Mouse (Mus musculus) liver (tissue): Measurements from ENCODE around the gene Syndig1.
A peak's percentile ranks its signal among the peaks of the same experiment; 100 is the strongest.

Source experiments
- DNase-seq: peaks from one replicate; pipeline ENCODE4 v3.0.0-alpha.2; 2020; ENCODE audit warnings: mixed read lengths

Syndig1 gene

DNA sequence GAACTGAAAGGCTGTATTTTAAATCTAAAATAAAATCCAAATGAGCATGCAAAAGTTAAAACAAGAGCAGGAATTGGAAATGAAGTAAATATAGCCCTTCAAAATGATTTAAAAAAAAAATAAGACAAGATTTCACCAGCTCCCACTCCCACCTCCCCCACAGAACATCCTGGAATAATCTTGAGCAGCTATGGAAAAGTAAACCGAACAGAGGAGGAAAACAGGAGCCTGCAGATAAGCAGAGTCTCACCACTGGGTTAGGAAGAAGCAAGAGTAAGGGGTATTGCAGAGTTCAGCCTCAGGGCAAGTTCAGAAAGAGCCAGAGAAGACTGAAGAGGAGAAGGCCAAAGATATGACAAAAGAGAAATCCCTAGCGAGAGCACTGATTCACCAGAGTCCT is 48.9 kb downstream of the Syndig1 start:
- no peak for DNase-seq

GRCm38 (mm10) chr2:149887634-149888033 is 58.6 kb downstream of the Syndig1 start:
- DNase-seq = no peak

DNA sequence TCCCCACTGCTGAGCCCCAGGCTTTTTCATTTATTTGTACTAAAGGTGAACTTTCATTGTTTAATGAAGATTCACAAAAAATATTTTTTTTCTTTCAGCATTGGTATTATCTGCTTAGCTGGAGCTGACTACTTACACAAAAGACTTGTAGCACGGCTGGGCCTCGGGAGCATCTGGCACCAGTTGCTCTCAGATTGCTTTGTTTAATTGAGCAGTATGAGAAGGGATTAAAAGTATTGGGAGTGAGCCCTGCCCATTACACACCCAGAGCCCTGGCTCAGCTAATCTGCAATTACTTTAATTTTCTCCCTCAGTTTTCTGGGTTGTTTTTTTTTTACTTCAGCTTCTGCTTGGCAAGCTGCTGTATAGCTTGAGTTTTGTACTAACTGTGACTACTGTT is 62.6 kb downstream of the Syndig1 start:
- no peak for DNase-seq

- DNase-seq = no peak
These were observed 67.3 kb downstream of the Syndig1 start for GRCm38 (mm10) chr2:149896337-149896736.

GRCm38 (mm10) chr2:149899615-149900014 is 70.6 kb downstream of the Syndig1 start:
- no peak for DNase-seq

DNA sequence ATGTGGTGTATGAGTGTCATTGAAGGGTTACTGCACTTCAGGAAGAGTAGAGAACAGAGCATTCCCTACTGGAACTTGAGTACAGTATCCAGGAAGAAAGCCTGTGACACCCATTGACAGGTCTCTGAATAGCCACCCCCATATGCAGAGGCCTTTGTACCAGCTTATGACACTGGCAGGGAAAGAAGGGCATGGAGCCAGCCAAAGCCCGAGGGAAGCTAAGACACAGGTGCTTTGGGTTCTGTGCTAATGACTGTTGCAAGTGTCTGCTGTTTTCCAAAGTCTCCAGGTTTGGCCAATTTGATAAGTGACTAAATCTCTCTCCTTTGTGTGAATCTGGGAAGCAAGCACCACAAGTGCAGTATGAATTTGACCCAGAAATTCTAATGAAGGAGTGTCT is 71.6 kb downstream of the Syndig1 start:
- no peak for DNase-seq

DNA sequence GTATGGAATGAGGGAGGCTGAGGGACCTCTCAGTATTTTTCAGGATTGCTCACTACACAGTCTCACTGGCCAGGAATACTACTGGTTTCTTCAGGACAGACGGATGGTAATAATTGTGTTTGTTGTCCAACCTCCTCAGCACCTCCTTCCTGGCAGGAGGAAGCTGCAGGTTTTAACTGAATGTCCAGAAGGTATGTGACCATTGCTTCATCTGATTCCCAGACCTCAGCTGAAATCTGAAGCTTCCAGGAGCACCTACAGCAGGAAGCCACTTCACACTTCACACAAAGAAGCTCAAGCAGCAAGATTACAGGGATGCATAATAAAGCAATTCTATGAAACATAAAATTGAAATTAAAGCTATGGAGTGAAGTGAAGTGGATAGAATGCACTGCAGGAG is 75.4 kb downstream of the Syndig1 start:
- no peak for DNase-seq

DNA sequence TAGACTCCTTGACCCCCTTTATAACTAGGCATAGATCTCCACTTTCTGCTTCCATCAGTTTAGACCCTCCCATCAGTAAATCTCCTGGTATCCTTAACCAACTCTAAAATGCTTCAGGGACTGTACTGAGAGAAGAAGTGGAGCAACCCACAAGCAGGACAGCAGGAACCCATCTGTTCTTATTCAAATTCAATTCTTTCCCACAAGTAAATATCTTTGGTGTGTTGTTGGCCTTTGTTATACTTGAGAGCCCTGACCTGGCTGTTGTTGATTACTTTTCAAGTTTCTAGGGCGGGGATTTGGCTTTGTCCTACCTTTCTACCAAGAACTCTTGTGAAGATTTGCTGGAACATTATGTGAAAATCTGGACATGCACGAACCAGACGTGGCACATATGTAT is 77.7 kb downstream of the Syndig1 start:
- no peak for DNase-seq

GRCm38 (mm10) chr2:149917162-149917561 is 88.2 kb downstream of the Syndig1 start:
- DNase-seq = no peak

- DNase-seq = no peak
These were observed 94.5 kb downstream of the Syndig1 start for GRCm38 (mm10) chr2:149923561-149923960.

- DNase-seq = no peak
These were observed 96.9 kb downstream of the Syndig1 start for GRCm38 (mm10) chr2:149925911-149926310.

- DNase-seq = no peak
These were observed 98.0 kb downstream of the Syndig1 start for GRCm38 (mm10) chr2:149927001-149927400.

DNA sequence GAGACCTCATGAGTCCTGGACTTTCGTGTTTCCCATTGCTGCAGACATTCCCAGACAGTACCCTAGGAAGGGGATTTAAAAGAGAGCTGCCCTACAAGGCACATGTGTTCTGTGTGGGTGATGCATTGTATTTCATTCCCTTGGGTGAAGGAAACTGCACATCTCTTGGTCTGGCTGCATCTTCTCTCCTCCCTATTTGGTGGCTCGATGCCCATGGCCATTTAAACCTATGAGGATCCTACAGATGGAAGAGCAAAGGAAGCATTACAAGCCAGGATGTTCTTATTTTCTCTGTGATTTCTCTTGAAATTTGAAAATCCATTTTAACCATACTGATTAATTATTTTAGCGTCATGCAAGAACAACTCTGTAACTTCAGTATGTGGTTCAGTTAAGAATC is 98.5 kb downstream of the Syndig1 start:
- DNase-seq = no peak

DNA sequence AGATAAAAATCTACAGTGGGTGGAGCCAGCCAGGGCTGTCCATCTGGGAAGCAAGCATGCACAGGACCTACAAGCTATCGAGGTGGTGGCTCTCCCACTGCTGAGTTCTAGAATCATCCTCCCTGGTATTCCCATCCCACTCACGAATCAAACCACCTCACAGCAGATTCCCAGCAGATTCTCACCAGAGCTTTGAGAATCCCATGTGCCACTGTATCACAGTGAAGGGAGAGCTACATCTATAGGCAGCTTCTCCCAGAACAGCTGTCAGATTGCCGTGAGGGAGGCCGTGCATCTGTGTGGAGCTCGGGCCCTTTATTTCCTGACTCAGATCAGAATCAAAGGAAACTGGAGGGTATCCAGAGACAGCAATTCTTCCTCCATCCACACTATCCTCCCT is 101.0 kb downstream of the Syndig1 start:
- no peak for DNase-seq

DNA sequence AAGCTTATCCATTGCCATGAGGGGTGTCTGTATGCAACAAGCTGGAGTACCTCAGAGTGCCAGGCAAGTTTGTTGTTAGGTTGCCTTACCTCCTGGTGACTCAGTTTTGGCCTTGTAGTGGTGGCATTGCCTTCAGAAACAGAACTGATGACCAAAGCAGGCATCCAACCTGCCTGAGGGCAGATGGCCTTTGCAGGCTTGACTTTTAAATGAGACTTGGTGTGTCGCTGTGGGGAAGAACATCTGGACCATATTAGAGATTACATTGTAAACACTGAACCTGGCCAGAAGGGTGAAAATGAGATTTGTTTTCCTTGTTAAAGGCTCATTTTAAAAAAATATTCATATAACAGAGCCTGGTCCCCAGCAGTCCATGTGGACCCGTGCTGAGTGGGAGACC is 102.1 kb downstream of the Syndig1 start:
- DNase-seq = no peak

DNA sequence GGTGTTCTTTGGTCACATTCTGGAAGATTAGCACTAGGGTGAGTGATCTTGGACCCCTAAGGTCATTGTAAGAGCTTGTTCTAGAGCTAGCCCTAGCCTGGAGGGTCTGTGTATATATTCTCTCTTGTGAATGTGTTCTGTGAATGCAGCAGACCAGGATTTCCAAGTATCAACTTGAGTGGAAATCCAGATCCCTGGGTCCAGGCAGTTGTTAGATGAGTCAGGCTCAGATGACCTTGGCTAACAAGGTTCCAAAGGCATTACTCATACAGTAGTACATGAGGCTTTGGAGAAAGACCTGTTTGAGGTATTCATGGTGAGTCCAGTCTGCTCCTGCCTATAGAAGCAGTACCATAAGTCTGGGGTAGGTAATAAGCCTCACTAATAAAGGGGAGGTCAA is 103.1 kb downstream of the Syndig1 start:
- no peak for DNase-seq

GRCm38 (mm10) chr2:149933247-149933898 is 104.4 kb downstream of the Syndig1 start:
- no peak for DNase-seq

- no peak for DNase-seq
These were observed 105.1 kb downstream of the Syndig1 start for GRCm38 (mm10) chr2:149934139-149934538.

- DNase-seq = no peak
These were observed 109.8 kb downstream of the Syndig1 start for GRCm38 (mm10) chr2:149938829-149939228.

- DNase-seq = no peak
These were observed 110.6 kb downstream of the Syndig1 start for GRCm38 (mm10) chr2:149939586-149939985.

DNA sequence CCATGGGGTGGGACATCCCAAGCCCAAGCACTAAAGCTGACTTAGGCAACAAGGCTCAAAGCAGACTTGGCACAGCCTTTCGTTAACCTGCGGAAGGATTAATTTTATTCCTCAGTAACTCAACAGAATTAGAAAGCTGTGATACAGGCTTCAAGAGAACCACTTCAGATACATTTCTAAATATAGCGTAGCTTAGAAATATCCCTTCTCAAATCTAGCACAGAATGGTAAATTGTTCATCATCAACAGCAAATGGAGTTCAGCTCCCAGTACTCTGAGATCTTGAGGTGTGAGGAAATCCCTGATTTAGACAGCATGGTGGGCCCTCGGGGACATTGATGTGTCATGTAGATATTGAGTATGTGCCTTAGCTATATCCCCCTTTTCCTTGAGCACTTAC is 121.6 kb downstream of the Syndig1 start:
- no peak for DNase-seq

DNA sequence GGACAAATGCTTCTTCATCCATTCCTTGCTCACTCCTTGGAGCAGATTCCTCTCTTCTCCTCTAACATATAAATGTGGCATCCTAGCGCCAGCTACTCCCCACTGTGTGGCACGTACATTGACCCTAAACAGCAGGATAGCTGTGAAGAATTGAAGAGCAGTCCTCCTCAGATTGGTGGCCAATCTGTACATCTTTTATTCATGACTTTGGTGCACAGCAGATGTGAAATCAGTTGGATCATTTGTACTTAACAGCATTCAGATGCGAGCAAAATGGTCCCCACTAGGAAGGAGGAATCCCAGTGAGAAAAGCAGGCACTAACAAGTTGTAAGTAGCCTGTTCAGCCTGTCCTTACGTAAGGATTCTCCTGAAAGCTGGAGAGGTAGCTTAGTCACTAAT is 142.0 kb downstream of the Syndig1 start:
- DNase-seq = no peak

- DNase-seq = peak; percentile 34
These were observed 144.6 kb downstream of the Syndig1 start for GRCm38 (mm10) chr2:149973583-149973982.

- no peak for DNase-seq
These were observed 151.4 kb downstream of the Syndig1 start for GRCm38 (mm10) chr2:149980419-149980818.

DNA sequence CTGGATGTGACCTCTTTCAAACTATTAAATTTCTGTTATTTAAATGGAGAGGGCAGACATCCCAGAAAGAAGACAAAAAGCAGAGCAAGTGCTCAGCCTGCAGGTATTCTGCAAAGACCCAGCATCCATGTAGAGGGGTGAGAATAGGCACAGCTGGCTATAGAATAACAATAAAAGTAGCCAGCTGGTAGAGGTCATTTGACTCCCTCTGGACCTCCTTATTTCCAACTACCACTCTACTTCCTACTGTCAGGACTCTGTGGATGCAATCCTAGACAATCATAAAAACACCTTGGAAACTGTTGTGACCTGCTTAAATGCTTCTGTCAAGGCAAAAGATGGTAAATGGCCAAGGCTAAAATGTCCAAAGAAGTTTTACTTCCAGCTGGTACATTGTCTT is 153.5 kb downstream of the Syndig1 start:
- no peak for DNase-seq

DNA sequence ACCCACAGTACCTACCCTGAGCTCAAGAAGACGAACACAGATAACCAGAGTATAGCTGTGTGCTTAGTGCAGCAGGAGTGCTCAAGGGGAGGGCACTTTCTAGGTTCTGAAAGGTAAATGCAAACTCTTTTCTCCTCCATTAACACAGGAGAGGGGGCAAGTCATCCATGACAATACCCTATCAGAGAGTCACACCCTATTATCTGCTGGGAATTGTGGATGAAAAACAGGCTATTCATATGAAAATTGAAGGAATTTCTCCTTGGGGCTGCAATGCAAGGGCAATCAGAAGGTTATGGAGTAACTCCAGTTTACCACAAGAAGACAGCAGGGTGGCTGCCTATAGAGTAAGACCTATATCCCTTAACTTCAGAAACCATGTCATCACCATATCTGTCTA is 154.1 kb downstream of the Syndig1 start:
- DNase-seq = no peak
